13 mouse cellular contexts compared by ENCODE assay signal in genomic region chr6:43773561-43773960, GRCm38 (mm10).
"Had no signal": no experiment of that assay in that cellular context is flagged by ENCODE, and none has a peak within 500 bp of the region (broad histone marks: within the 10 kb centered on the region; RNA-seq: fewer than 3 reads in every experiment).

No protein-coding gene starts in this region.

- H3K9ac ChIP-seq: limb, embryonic 15.5 days; liver, embryonic 12.5 days; lung, embryonic 14.5 days; neural tube, embryonic 12.5 days had no signal

- H3K27ac ChIP-seq: left cerebral cortex, adult 2 months; limb, embryonic 15.5 days; liver, embryonic 12.5 days; midbrain, embryonic 10.5 days; neural tube, embryonic 12.5 days had no signal

- H3K36me3 ChIP-seq: limb, embryonic 15.5 days; liver, embryonic 12.5 days; midbrain, embryonic 10.5 days; neural tube, embryonic 12.5 days had no signal

- H3K4me2 ChIP-seq: limb, embryonic 15.5 days; liver, embryonic 12.5 days; lung, embryonic 14.5 days; neural tube, embryonic 12.5 days had no signal

- H3K9me3 ChIP-seq: limb, embryonic 15.5 days; liver, embryonic 12.5 days; midbrain, embryonic 10.5 days; neural tube, embryonic 12.5 days had no signal

- ATAC-seq: liver, embryonic 12.5 days had no signal

- H3K27me3 ChIP-seq: limb, embryonic 15.5 days; liver, embryonic 12.5 days; neural tube, embryonic 12.5 days had no signal

- H3K4me3 ChIP-seq: left cerebral cortex, adult 2 months; limb, embryonic 15.5 days; liver, embryonic 12.5 days; midbrain, embryonic 10.5 days; neural tube, embryonic 12.5 days had no signal

- H3K4me1 ChIP-seq: limb, embryonic 15.5 days; liver, embryonic 12.5 days; neural tube, embryonic 12.5 days had no signal

- DNase-seq: kidney, postnatal 10 days; kidney, postnatal 4 days; lung, embryonic 14.5 days; lung, postnatal 10 days; lung, postnatal 4 days; midbrain, embryonic 14.5 days; right cerebral cortex, postnatal 25 days; thymus, postnatal 4 days had no signal
